Mouse (Mus musculus) adrenal gland, adult 18-20 months (tissue): ENCODE data around the gene Klhl11. TPM values are rescaled to one million over a fixed set of nuclear protein-coding genes. Genes with fewer than 3 reads are reported as not detected.

Source experiments
- DNase-seq, 2 experiments: peaks; one replicate each; pipeline ENCODE4 v3.0.0; 2021 to 2022; ENCODE audit warnings: low spot score in 2 of 2
- long read RNA-seq, 2 experiments: library from polyadenylated mRNA; stranded (forward); transcript quantifications; one replicate each; pipeline ENCODE4 v2.0.0; 2021
- total RNA-seq, 2 experiments: library from RNA; stranded (reverse); gene quantifications; 1 replicate in 1 of 2; 2 replicates in 1 of 2; pipeline ENCODE4 v1.2.3; 2021

Gene Klhl11
- total RNA-seq, result 10 to 100 TPM; 51.5 to 58.3 TPM
- long read RNA-seq, experiment 1, partial matches to known transcripts, result 0 of 2 reads
- long read RNA-seq, experiment 1, other reads (novel, unspliced or antisense), result 0 of 2 reads
- long read RNA-seq, experiment 2, transcript Klhl11-201 (2 exons, 2,393 nt), result major isoform, 6 of 13 reads
- long read RNA-seq, experiment 2, partial matches to known transcripts, result 6 of 13 reads
- long read RNA-seq, experiment 2, other reads (novel, unspliced or antisense), result 1 of 13 reads

GRCm38 (mm10) chr11:100472197-100472934 lies at the start of gene Klhl11:
Klhl11 (minus strand) TSS chr11:100472741.
- peak; percentile 93 to 96 for DNase-seq

- peak; percentile 66 to 73 for DNase-seq
These were observed 48.3 kb upstream of the Klhl11 start for GRCm38 (mm10) chr11:100520838-100521237.

- DNase-seq, result no peak
These were observed 46.6 kb upstream of the Klhl11 start for GRCm38 (mm10) chr11:100519188-100519587.

DNA sequence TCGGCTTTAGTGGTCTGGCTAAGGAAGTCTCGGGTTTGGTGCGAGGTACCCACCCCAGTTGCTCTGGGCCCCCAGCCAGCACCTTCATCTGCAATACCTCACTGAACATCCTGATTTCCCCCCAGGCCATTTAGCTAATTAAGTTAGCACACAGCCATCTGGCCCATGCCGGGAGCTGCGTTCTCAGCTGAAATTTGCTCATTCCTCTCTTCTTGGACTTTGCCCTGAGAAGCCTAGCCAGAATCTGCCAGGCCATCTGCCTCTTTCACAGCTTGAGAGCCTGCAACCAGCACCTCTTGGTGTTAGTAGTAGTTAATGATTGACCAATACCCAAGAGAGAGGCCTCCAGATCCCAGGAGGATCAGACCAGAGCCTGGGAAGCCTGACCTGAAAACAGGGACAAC lies 45.6 kb upstream of the Klhl11 start:
- DNase-seq, result no peak

DNA sequence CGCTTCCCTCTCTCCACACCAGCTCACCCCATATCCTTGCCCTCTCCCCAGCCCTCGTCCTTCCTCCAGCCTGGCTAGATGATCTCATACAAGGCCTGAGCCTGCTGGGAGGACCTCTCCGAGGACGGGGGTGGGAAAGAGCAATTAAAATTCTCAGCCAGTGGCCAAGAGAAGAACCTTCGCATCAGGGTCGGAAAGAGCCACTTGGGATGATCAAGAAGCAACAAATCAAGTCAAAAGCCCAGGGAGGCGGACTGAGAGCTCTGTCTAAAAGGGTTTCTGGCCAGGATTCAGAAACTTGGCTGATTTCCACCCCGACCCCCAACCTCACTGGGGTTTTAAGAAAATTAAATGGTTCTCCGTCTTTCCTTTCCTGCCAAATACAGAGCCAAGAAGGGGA lies 43.8 kb upstream of the Klhl11 start:
- peak in 1 of 2 experiments; percentile 52 for DNase-seq

DNA sequence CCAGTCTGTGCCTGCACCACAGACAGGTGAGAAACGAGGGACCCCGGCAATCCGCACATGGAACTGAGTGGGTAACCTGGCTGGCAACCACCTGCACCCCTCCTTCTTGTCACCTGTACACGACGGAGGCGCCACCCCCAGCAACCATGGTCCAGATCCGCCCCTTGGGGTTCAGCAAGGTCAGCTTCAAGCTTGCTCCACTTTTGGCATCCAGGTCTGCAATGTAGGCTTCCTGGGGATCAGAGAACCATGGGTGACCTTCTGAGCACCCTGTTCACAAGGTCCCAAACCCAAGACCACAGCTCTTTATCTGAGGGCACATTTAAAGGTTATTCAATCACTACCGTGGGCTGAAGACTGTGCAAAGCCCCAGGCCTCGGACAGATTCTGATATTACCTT lies 43.2 kb upstream of the Klhl11 start:
- no peak for DNase-seq

DNA sequence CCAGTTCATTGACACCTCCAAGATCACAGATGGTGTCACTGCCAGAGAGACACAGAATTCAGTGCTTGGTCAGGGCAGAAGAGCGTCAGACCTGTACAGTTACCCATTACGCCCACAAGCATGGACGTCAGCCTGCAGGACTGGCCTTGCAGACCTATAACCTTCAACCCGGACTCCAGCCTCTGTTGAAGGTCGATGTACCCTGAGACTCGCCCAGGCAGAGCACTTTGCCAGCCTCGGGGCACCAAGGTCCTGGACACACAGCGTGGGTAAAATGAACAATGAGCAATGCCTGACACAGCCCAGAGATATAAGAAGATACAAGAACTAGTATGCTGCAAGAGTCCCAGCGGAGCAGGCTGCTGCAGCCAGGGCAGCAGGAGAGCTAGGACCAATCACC lies 42.5 kb upstream of the Klhl11 start:
- DNase-seq, result peak in 1 of 2 experiments; percentile 57

GRCm38 (mm10) chr11:100513716-100514115 lies 41.2 kb upstream of the Klhl11 start:
- DNase-seq, result peak in 1 of 2 experiments; percentile 48

DNA sequence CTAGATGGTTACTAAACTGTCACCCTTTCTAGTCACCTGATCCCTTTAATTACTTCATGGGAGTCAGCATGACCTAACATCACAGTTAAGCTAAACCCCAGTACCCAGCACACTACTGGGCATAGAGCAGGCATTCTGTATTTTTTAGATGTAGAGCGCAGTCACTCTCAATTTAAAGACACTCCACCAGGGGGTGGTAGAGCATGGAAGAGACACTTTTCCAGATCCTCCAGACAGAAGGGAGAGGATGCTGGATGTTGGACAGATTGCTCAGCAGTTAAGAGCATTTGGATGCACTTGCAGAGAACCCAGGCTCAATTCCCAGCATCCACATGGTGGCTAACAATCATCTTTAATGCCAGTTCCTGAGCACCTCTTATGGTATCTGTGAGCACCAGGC lies 39.8 kb upstream of the Klhl11 start:
- DNase-seq, result no peak

DNA sequence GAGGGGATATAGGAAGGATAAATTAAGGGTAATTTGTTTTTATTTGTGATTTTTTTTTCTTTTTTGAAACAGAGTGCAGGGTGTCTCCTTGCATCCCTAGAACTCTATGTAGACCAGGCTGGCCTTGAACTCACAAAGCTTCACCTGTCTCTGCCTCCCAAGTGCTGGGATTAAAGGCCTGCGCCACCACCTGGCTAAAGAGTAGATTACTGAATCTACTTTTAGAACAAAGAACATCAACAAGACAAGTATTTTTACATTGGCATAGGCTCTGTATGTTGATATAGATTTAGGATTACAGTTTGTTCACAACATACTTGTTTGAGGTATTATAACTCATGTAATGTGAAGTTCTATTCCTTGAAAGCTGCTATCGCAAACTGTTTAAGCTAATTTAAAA lies 38.0 kb upstream of the Klhl11 start:
- DNase-seq, result no peak

- DNase-seq, result no peak
These were observed 33.5 kb upstream of the Klhl11 start for GRCm38 (mm10) chr11:100505997-100506396.

DNA sequence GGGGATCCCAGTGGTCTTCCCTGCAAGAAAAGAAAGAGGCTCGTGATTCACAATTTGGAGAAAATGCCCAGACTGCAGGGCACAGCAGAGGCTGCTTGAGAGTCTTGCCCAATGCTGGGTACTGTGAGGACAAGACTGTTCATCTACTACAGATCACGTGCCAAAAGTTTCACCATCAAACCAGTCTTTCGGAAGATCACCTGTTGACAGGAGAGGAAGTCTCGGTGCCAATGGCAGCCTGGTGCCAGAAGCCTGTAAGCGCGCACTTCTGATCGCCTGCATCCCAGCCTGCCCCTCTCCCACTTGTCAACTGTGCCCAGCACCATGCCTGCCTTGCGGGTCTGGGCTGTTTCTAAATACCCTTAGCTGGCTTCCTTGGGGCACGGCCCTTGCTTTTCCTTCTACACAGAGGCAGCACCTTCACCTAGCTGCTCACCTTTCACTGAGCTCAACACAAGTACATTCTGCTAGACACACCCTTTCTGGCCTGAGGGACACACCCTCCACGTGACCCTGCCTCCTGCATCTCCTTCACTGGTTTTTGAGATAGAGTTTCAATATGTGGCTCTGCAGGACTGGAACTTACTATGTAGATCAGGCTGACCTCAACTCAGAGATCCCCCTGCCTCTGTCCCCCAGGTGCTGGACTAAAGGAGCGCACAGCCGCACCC lies 32.6 kb upstream of the Klhl11 start:
- no peak for DNase-seq

- DNase-seq, result no peak
These were observed 28.8 kb upstream of the Klhl11 start for GRCm38 (mm10) chr11:100501321-100501720.

GRCm38 (mm10) chr11:100500651-100501050 lies 28.1 kb upstream of the Klhl11 start:
- no peak for DNase-seq

DNA sequence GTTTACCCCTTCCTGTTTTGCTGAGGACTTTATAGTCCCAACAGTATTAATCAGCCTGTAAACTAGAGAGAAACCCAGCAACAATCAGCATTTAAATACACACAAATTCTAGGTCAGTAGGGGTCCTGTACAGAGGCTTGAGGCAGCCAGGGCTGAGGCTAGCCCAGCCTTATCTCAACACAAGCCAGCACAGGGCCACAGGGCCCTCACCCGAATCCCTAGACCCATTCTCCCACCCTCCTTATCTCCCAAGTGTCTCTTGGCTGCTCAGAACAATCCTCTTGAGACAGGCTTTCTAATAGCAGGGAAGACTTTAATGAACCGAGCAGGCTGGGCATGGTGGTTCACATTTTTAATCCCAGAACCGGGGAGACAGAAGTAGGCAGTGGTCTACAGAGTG lies 27.7 kb upstream of the Klhl11 start:
- no peak for DNase-seq

DNA sequence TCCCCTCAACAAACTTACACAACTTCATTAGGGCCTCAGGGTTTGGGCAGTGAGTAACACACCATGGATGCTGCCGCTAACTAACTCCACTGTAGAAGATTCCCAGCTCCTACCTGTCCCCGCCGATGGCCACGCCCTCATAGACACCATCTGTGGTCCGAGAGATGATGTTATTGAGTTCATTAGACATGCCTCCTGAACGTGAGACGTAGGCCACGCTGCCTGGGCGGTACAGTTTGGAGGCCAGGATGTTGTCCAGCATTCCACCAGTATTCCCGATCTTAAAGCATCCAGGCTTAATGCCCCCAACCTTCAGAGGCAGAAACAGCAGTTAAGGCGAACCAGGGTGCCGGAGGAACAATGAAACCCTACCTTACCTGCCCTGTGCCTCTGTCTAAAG lies 21.2 kb upstream of the Klhl11 start:
- DNase-seq, result no peak

- DNase-seq, result no peak
These were observed 18.4 kb upstream of the Klhl11 start for GRCm38 (mm10) chr11:100490951-100491350.

- no peak for DNase-seq
These were observed 13.4 kb upstream of the Klhl11 start for GRCm38 (mm10) chr11:100485801-100486538.

DNA sequence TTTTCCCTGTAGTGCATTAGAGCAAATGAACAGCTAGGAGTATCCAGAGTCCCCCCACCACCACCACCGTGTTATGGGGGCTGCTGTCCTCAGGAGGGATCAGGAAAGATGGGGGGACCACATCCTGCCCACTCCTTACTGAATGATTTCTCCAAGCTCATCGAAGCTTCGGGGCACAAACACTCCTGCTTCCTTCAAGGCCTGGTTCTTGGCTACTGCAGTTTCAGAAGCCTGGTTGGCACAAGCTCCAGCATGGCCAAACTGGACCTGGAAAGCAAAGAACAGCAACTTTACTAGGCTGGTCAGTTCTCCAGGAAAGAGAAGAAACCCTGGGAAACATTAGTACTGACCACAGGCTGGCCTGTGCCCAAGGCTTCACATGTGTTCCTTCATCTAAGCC lies 11.9 kb upstream of the Klhl11 start:
- no peak for DNase-seq

- DNase-seq, result no peak
These were observed 6.6 kb upstream of the Klhl11 start for GRCm38 (mm10) chr11:100479152-100479551.

DNA sequence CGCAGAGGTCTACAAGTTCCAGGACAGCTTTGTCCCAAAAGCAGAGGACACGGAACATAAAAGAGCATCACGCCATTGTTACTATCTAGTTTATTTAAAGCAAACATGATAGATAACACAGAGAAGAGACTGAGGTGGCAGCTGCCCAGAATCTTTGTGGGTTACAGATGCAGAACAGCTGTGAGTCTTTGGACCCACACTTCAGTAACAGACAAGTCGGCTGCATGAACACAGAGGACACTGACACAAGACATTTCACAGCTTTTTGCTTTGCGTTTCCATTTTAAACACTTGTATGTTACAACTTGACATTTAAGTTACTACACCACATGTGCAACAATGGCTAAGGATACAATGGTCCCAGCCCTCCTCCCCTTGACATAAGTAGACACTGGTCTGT lies 3.7 kb upstream of the Klhl11 start:
- no peak for DNase-seq

DNA sequence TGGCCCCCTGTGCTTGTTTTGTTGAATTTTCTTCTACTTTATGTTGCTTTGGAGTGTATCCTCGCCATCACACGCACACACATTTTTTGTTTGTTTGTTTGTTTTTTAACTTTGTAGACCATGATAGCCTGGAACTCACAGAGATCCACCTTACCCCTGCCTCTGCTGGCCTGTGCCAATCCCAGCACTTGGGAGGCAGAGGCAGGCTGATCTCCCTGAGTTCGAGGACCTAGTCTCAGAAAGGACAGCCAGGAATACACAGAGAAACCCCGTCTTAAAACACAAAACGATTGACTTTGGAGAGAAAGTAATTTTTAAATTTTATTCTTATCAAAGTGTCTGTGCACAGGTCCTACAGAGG lies 374 bp upstream of the Klhl11 start:
- DNase-seq, result no peak
